Mouse (Mus musculus) CD8-positive naive resting alpha-beta T cell, adult 2 months (primary cell): ENCODE data around the gene Faah.

ENCODE experiments used
- DNase-seq, 2 experiments: peaks; one replicate each; pipeline ENCODE4 v3.0.0; 2022; ENCODE audit warnings: low read depth in 2 of 2, low spot score in 2 of 2

Gene Faah

DNA sequence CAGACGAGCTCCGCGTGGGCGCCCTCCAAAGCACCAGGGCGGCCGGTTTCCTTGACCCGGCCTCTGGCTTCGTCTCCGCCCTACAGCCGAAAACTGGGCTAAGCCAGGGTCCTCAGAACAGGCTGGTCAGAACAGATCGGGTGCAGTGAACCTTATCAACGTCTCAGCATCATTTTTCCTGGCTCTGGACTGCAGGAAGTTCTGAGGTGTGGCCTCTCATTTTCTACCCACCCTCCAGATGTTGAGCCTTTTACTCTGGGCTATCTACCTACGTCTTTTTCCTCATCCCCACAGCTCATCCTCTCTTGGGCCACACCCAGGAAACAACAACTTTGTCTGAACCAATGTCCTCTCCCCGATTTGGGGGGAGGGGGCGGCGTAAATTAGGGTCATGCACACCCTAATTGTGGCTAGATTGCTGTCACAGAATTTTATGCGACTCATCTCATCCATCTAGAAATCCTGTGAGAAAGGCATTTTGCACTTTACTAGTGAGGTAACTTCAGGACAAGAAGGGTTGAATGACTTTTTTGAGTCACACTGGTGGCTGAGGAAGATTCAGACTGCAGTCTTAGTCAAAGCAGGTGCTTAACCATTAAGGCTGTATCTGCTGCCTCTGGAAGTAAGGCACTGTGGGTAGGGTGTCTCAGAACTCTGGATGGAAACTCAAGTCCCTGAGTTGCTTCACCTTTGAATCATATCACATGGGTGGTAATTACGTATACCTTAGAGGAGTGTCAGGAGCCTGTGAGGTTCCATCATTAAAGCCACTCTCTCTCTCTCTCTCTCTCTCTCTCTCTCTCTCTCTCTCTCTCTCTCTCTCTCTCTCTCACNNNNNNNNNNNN lies at the start of gene Faah:
Gene Faah (minus strand): TSS at position 25 of the 845 bp plus-strand sequence.
- DNase-seq: no peak

- no peak for DNase-seq
Observed at GRCm38 (mm10) chr4:116063855-116064254, 46.1 kb upstream of the Faah start.

DNA sequence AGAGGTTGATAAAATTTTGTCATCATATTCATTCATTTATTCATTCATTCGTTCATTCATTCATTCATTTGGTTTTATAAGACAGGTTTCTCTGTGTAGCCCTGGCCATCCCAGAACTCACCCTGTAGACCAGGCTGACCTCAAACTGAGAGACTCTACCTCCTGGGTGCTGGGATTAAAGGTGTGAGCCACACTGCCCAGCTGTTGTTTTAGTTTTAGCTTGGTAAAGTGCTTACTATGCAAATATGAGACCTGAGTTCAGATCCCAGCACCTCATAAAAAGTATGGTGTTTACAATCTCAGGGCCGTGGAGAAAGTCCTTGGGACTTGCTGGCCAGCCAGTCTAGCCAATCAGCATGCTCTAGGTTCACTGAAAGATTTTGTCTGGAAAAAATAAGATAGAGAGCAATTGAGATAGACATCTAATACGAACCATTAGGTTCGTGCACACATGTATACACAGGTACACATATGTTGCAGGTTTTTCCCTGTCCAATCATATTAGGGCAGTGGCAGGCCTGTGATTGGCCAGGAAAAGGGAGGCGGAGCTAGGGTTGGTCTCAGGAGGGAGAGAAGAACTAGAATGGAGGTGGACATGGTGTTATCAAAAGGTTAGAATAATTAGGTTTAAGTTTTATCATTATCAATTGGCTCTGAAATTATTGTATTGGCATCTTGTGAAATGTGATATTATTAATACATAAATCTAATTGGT lies 41.4 kb upstream of the Faah start:
- no peak for DNase-seq

- DNase-seq: no peak
Observed at GRCm38 (mm10) chr4:116057559-116057958, 39.8 kb upstream of the Faah start.

- peak; percentile 91 to 97 for DNase-seq
Observed at GRCm38 (mm10) chr4:116053399-116053961, 35.8 kb upstream of the Faah start, which contains the start of gene Nsun4. TSS of gene Nsun4 (minus strand) at chr4:116053876.

DNA sequence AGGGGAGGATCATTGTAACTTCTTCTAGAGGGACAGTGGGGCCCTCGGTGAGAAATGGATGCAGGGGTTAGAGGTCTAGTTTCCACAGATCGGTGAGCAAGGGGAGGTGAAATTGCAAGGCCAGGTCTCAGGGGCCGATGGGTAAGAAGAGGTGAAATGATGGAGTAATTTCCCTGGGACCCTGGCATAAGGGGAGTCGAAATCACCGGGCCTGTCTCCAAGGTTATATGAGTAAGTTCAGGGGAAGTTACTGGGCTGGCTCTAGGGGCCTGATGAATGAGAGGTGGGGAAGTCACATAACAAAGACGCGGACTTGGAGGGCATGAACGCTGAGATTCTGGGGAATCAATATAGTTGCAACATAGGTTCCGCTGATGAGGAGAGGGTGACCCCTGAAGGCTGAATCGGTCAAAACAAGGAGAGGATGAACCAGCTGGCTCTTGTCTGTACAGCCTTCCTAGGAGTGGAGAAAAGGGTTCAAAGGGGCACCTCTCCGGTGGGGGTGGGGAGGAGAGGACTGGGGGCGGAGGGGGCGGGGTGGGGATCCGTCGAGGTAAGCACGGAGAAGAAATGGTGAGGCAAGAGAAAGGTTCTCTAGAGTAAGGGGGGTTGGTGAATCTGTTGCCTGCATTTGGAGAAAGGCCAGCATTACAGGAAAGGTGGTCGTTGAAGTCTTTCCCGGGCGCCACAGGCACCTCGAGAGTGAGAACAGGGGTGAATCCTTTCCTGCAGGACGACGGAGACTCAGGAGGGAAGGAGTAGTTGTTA lies 35.0 kb upstream of the Faah start:
- peak; percentile 50 to 58 for DNase-seq

DNA sequence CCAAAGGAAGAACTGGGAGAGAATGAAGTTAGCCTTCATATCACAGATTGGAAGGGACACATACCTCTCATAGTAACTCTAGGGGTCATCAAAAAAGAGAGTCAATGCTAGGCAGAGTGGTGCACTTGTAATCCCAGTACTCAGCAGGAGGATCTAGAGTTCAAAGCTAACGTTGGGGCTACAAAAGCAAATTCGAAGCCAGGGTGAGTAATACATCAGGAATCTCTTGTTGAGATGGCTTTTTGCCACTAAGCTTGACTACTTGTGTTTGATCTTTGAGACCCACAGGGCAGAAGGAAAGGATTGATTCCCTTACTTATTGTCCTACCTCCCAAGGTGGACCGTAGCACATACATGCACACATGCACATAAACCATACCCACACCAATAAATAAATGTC lies 31.5 kb upstream of the Faah start:
- DNase-seq: no peak

GRCm38 (mm10) chr4:116048130-116048920 lies 30.6 kb upstream of the Faah start:
- no peak for DNase-seq

DNA sequence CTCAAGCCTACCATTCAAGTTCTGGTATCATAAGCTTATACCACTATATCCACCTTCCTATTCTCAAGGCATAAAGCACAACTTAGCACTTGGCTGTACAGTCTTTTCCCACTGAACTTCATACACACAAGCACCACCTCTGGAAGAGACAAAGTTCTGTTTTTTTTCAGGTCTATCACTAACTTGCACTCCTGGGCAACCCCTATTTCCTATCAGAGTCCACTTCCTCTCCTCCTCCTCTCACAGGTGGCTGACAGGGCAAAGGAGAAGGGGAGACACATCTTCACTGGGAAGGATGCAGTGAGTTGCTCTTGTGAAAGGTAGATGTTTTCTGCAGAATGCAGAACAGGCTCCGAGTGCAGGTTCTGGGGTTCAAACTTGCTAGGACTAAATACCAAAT lies 30.0 kb upstream of the Faah start:
- DNase-seq: no peak

DNA sequence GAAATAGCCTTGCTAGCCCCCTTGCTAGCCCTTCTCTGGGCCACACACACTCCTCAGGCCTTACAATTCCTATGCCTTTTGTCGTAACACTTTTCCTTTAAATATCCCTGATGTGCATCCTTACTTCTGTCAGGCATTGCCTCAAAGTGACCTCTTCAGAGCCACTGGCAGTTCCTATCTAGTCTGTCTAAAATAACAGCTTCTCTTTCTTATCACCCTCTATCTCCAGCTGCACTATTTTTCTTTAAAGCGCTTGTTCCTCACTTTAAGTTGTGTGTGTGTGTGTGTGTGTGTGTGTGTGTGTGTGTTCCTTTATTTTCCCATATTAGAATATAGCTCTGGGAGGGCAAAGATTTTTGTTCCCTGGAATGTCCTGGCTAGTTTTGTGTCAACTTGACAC lies 28.9 kb upstream of the Faah start:
- DNase-seq: no peak

DNA sequence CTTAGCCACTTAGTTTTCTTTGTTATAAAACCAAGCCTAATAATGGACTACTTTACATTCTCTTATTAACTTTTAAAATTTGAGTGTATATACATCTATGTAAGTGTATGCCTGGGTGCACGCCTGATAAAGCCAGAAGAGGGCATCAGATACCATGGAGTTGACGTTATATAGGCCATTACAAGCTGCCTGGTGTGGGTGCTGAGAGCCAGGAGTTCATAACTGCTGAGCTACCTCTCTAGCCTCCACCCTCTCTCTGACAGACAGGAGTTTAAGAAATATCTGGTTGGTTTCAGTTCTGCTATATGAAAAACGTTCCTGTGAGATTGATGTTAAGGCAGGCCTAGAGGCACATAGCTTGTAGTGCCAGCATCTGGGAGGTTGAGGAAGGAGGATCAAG lies 24.5 kb upstream of the Faah start:
- no peak for DNase-seq

DNA sequence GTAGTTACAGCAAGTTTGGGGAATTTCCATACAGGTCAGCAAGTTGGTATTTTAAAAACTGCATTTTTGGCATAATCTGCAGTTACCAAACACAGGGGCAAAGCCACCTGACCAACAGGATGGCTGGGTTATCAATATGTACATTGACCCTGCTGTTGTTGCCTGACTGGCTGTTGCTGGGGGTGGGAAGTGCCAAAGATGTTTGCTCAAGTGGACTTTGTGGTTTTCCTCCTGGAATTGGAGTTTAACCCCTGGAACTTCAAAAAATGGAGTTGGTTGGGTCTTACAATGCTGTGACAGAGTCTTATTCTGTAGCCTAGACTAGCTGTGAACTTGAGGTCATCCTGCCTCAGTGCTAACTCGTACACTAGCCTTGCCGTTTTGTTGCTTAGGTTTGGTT lies 22.7 kb upstream of the Faah start:
- DNase-seq: no peak

- DNase-seq: no peak
Observed at GRCm38 (mm10) chr4:116033374-116033773, 15.6 kb upstream of the Faah start.

DNA sequence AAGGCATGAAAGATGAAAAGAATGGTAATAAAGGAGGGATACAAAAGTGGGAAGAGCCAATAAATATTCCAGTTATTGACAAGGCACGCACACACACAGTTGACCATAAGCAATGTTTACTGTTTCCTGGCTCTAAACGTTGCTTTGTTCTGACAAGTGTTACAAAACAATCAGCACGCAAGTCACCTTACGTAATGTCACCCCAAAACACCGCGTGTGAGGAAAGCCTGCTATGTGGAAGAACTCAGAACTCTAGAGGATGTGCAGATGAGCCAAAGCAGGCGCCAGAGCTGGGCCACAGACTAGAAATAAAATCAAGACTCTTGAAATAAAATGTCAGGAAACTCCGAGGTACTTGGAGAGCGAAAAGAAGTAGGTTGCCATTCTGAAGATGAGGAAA lies 15.2 kb upstream of the Faah start:
- DNase-seq: no peak

- DNase-seq: peak; percentile 60 to 67
Observed at GRCm38 (mm10) chr4:116017300-116017901, 325 bp downstream of the Faah start.

GRCm38 (mm10) chr4:116016862-116017299 lies 845 bp downstream of the Faah start:
- no peak for DNase-seq

GRCm38 (mm10) chr4:116016396-116016795 lies 1.3 kb downstream of the Faah start:
- DNase-seq: no peak

GRCm38 (mm10) chr4:116015996-116016395 lies 1.7 kb downstream of the Faah start:
- DNase-seq: no peak

GRCm38 (mm10) chr4:116015502-116015901 lies 2.2 kb downstream of the Faah start:
- peak; percentile 24 to 45 for DNase-seq

GRCm38 (mm10) chr4:116010186-116010585 lies 7.5 kb downstream of the Faah start:
- DNase-seq: peak; percentile 65 to 70
